Mouse (Mus musculus) left cerebral cortex, adult 9 months (tissue): ENCODE data around the gene Fntb.
A peak's percentile ranks its signal among the peaks of the same experiment; 100 is the strongest.

Experiments used
- DNase-seq, 2 experiments: peaks; one replicate each; pipeline ENCODE4 v3.0.0; 2022; ENCODE audit warnings: low spot score in 2 of 2

Fntb gene

DNA sequence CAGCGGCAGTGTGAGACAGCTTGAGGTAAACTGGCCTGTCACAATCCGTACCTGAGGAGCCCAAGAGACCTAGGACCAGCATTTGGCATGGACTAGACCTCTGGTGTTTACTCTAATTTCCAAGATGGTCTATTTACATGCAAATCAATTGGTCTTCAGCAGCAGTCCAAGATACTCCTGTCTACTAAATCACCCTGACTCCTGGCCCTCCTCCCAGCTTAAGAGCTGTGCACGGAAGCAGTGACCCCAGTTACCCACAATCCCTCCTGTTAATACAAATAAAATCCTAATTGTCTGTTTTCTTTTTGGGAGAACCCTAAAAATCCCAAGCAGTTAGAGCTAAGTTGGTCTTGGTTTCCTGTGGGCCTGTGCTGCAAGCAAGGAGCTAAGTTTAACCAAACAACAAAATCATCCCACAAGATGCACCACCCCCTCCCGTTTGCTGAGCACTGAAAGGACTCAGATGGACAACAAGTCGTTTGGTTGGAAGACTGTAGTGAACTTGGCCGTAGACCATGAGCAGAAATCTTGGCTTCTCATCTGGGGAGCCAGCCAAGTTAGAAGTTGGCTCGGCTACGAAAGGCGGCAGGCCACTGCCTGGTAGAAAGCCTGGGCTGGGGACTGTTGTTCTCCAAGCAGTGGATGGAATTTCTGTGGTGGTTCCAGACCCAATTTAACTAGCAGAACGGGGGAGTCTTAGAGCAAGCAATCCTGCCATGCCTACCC, 189.5 kb downstream of the Fntb start:
- DNase-seq, result peak; percentile 46 to 82

DNA sequence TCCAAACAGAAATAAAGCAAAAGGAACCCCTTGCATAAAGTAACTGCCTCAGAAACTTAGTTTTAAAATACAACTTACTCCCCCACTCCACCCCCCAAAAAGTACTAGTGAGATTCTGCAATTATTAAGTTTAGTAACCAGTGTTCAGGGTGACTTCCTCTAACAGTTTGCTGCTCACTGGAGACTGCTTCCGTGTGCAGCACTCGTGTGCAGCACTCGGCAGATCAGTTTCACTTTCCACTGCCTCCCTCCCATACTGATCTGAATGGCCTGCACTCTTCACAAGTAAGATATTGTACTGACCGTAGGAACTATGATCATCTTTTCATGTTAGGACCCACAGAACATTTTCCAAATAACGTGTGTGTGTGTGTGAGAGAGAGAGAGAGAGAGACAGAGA, 192.3 kb downstream of the Fntb start:
- DNase-seq, result no peak

DNA sequence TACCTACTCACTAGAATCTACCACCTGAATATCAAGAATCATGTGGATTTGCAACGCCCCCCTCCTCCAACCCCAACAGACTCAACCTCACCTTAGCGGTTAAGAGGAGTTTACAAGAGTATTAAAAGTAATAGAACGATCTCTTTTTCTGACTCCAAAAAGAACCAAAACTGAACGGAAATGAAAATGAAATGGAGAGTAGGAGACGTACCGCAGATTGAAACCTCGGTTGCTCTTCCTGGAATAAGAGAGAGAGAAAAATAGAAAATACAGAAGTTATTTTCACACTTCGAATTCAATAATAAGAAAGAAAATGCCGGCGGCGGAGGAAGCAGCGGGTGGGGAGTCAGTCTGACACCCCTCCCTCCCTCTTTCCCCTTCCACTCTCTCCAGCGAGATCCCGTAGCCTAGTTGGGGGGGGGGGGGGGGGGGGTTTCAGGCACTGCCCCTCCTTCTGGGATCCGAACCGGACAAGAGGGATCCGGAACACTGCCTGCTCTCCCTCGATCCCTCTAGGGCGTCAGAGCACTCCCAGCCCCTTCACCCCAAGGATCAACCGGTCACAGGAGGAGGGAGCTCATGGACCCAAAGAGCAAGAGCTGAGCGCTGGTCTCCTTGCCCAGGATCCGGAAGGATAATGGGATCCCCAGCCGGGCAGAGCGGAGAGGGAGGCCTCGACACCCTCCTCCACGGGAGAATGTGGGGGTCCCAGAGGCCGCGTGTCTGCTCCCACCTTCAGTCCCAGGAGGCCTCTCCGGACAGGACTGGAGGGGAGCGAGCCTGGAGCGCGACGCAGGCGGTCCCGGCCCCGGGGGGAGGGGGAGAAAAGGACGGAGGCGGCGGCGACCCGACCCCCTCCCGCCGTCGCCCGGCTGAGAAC, 195.9 kb downstream of the Fntb start:
- no peak for DNase-seq

DNA sequence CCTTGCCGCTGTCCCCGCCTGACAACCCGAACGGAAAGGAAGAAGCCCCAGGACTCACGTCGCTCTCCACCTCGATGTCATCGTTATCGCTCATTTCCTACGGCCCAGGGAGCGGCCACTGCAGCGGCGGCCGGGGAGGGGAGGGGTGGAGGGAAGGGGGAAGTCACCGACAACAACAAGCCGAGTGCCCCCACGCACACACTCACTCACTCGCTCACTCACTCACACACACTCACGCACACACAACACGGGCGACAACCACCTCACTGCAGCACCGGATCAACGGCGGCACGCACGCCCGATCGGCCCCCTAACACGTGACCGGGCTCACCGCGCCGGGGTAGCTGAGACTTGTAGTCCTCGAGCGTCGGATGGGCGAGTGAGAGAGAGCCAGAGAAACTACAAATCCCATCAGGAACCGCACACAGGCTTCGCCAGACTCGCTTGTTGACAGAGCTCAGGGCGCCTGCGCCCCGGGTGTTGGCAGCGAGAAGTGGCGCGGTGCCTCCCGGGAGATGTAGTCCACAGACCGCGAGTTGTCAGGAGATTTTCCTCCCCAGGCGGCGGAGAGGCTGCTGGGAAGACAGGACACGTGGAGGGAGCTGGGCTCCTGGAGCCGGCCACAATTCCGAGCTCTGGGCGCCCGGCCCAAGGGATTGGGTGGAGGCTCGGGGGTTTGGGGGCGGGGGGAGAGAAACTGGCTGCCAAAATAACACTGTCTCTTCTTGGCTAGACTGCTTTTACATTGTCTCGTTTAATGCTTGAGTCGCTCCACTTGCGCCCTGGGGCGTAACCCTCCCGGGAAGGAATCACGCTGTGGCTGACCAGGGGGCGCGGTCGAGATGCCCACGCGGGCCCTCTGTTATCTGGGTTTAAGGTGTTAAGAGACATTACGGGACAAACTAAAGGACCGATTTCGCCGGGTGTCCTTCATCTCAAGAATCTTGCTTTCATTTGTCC, 196.8 kb downstream of the Fntb start, which contains the start of gene Max:
TSS of gene Max (minus strand) at position 270 of the 960 bp plus-strand sequence.
- peak; percentile 99 for DNase-seq

DNA sequence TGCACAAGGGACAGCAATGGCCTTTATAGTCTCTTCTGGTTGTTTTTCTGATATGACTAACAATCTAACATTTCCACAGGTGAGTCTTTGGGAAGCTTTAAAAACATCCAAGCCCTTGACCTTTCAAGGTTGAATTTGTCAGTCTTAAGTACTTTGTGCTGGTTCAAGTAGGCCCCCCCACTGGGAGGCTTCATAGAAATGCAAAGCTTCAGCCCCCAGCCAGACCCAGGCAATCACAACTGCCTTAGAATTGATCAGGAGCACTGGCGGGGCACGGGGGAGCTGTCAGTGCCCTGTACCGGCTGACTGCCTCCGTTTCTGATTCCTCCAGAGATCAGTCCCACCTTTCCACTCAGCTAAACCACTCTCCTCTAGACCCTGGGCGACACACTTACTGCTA, 199.7 kb downstream of the Fntb start:
- DNase-seq, result no peak

DNA sequence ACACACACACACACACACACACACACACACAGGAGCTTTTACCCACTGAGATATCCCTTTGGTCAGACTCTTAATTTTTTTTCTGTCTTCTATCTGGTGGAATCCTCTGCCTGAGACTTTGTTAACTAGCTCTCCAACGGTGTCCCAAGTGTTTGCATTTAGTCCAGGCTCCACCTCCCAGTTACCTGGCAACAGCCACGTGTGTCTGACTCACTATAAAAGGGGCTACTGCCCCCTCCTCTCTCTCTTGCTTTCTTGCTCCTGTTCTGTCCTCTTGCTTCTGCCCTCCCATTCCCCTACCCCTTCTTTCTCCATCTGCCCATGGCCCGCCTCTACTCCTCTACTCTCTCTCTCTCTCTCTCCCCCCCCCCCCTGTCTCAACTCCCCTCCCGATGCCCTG, 200.5 kb downstream of the Fntb start:
- no peak for DNase-seq
